21 mouse cellular contexts compared by ENCODE assay signal in the genomic region with DNA sequence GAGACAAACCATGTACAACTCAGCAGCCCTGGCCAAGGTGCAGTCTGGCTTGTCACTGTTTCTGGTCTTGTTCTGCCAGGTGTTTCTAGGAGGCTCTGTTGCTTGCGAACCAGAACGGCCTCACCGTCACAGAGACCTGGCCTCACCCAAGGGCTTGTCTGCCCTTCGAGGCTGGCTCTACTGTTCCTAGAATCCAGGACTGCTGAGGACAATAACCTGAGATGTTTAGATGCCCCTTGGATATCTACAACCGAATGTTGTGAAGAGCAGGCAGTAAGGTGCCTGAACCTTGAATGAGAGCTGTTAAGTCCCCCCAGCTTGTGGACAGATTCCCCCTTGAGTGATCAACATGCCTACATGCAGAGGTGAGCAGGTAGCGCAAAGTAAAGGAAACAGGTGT.
"Had no signal": no experiment of that assay in that cellular context is flagged by ENCODE, and none has a peak within 500 bp of the region (broad histone marks: within the 10 kb centered on the region; RNA-seq: fewer than 3 reads in every experiment).

No protein-coding gene starts in this region.

- DNase-seq: liver, postnatal 0 days; lung, adult 2 months; lung, postnatal 14 days; lung, postnatal 36 days; midbrain, embryonic 14.5 days; right cerebral cortex, adult 18-20 months; right cerebral cortex, postnatal 25 days; right cerebral cortex, postnatal 4 days; spleen, adult 18-20 months; thymus, adult 18-20 months; thymus, postnatal 14 days; thymus, postnatal 36 days had no signal

- H3K27me3 ChIP-seq: lung, embryonic 15.5 days; neural tube, embryonic 13.5 days had no signal

- H3K36me3 ChIP-seq: lung, embryonic 15.5 days; midbrain, embryonic 10.5 days; midbrain, embryonic 12.5 days; neural tube, embryonic 13.5 days; neural tube, embryonic 15.5 days had no signal

- H3K9me3 ChIP-seq: lung, embryonic 15.5 days; midbrain, embryonic 10.5 days; midbrain, embryonic 12.5 days; neural tube, embryonic 13.5 days; neural tube, embryonic 15.5 days had no signal

- H3K27ac ChIP-seq: lung, embryonic 15.5 days; macrophage; midbrain, embryonic 10.5 days; midbrain, embryonic 12.5 days; neural tube, embryonic 13.5 days; neural tube, embryonic 15.5 days had no signal

- H3K4me1 ChIP-seq: lung, embryonic 15.5 days; midbrain, embryonic 12.5 days had no signal

- ATAC-seq: liver, postnatal 0 days; lung, postnatal 0 days; midbrain, embryonic 16.5 days had no signal

- H3K4me3 ChIP-seq: lung, embryonic 15.5 days; midbrain, embryonic 10.5 days; midbrain, embryonic 12.5 days; myocyte; neural tube, embryonic 13.5 days; neural tube, embryonic 15.5 days had no signal
